Mouse (Mus musculus): Measurements from ENCODE around the gene Gm11032.

- TF ChIP-seq CTCF (IDR thresholded peaks at IDR 0.05; ENCODE audit: borderline replicate concordance, insufficient read depth, low read length) = no peak
- no peak for TF ChIP-seq POLR2A (IDR thresholded peaks at IDR 0.05; ENCODE audit: low read depth, low read length)
Measured at GRCm38 (mm10) chr11:4605414-4605813, 14.5 kb upstream of the Gm11032 start.

All from embryonic fibroblast, embryonic 13.5 days (primary cell).